In genomic region chr6:72513071-72513440, GRCm38 (mm10) we compare ENCODE assay signal across 8 mouse cellular contexts. TPM values are rescaled to one million over a fixed set of nuclear protein-coding genes. Genes with fewer than 3 reads are reported as not detected.
DNase-seq lines count a peak whose midpoint lies in the region; ATAC-seq and TF ChIP-seq lines count a peak whose summit lies in the region.

No protein-coding gene starts in this region.

- peak overlapping the region; percentile 33; the same call in 1 of the 2 replicates for H3K4me3 ChIP-seq in heart, postnatal 0 days (ENCODE audit: low read depth, low read length)
- H3K4me3 ChIP-seq in hindbrain, embryonic 10.5 days = peak overlapping the region; percentile 54
- peak overlapping the region; percentile 55 for H3K4me3 ChIP-seq in midbrain, embryonic 10.5 days

- intact Hi-C loops in heart, postnatal 36 days (cut with DNase I) = no loop called here

- TF ChIP-seq CTCF in heart, postnatal 0 days (IDR thresholded peaks at IDR 0.05; ENCODE audit: low read depth) = no peak

- peak overlapping the region; percentile 85 for H3K27ac ChIP-seq in heart, postnatal 0 days (ENCODE audit: low read depth)
- peak overlapping the region; percentile 96 for H3K27ac ChIP-seq in hindbrain, embryonic 10.5 days
- peak overlapping the region; percentile 98 for H3K27ac ChIP-seq in midbrain, embryonic 10.5 days (replicated peaks)

- no peak for DNase-seq in heart, postnatal 0 days (ENCODE audit: low spot score)
- DNase-seq in heart, postnatal 36 days = no peak
- peak; percentile 87 for DNase-seq in adipocyte (ENCODE audit: low spot score)
- DNase-seq in hindbrain, embryonic 10.5 days (ENCODE audit: low spot score) = no peak
- DNase-seq in midbrain, embryonic 10.5 days (ENCODE audit: low spot score) = no peak
- DNase-seq in layer of hippocampus, adult 11-12 months (ENCODE audit: low spot score) = no peak
- DNase-seq in yolk sac, embryonic 10.5 days (ENCODE audit: low spot score) = no peak

- H3K4me2 ChIP-seq in heart, postnatal 0 days (ENCODE audit: low read depth, low read length) = peak overlapping the region; percentile 56

- peaks cover 36% of the 10 kb centered on the region for H3K4me1 ChIP-seq in heart, postnatal 0 days (ENCODE audit: control insufficient read depth, insufficient read depth)
- peaks cover 36% of the 10 kb centered on the region for H3K4me1 ChIP-seq in hindbrain, embryonic 10.5 days (replicated peaks)
- H3K4me1 ChIP-seq in midbrain, embryonic 10.5 days = peaks cover 28% of the 10 kb centered on the region

- H3K36me3 ChIP-seq in heart, postnatal 0 days (replicated peaks; ENCODE audit: control insufficient read depth, insufficient read depth, low read length) = no peaks in the 10 kb centered on the region
- no peaks in the 10 kb centered on the region for H3K36me3 ChIP-seq in hindbrain, embryonic 10.5 days
- H3K36me3 ChIP-seq in midbrain, embryonic 10.5 days = no peaks in the 10 kb centered on the region

- 43% methylated on average over 7 of the region's 7 CpGs for WGBS in heart, postnatal 0 days
- 52% methylated on average over 7 of the region's 7 CpGs for WGBS in hindbrain, embryonic 10.5 days
- WGBS in midbrain, embryonic 10.5 days = 55% methylated on average over 7 of the region's 7 CpGs

- no peak; the same call in 1 of the 2 replicates for TF ChIP-seq EP300 in heart, postnatal 0 days (IDR thresholded peaks at IDR 0.05; ENCODE audit: low read depth)

- peak overlapping the region; percentile 37; the same call in 1 of the 2 replicates for H3K9ac ChIP-seq in heart, postnatal 0 days (replicated peaks; ENCODE audit: low read depth, low read length)

- H3K27me3 ChIP-seq in heart, postnatal 0 days (ENCODE audit: control insufficient read depth, insufficient read depth, low read length) = no peaks in the 10 kb centered on the region
- no peaks in the 10 kb centered on the region for H3K27me3 ChIP-seq in hindbrain, embryonic 10.5 days (ENCODE audit: insufficient read depth, poor library complexity, severe bottlenecking)
- H3K27me3 ChIP-seq in midbrain, embryonic 10.5 days (ENCODE audit: low read depth, poor library complexity, severe bottlenecking) = no peaks in the 10 kb centered on the region

- ATAC-seq in heart, postnatal 0 days (ENCODE audit: insufficient read depth, low read depth) = no peak
- no peak for ATAC-seq in CD4-positive, CD25-positive, alpha-beta regulatory T cell, adult 4 months

- H3K9me3 ChIP-seq in heart, postnatal 0 days (replicated peaks; ENCODE audit: control insufficient read depth, low read length) = no peaks in the 10 kb centered on the region
- no peaks in the 10 kb centered on the region for H3K9me3 ChIP-seq in hindbrain, embryonic 10.5 days
- no peaks in the 10 kb centered on the region for H3K9me3 ChIP-seq in midbrain, embryonic 10.5 days (replicated peaks)

RNA-seq across cellular contexts. Expression of gene Sh2d6, which starts 8.5 kb away (rescaled TPM):
- not detected in 2 replicates for total RNA-seq in heart, postnatal 0 days (2014; rRNA removed; ENCODE audit: low replicate concordance)
- polyA plus RNA-seq in heart, postnatal 0 days (2015; fragmentation: Nextera tagmentation; extraction: Ambion mirVana) = not detected in 2 replicates
- under 1 TPM; 0.33 to 0.35 TPM for total RNA-seq in heart, postnatal 36 days (2021)
- 0.15 and 0.21 TPM in 2 replicates for polyA plus RNA-seq in hindbrain, embryonic 10.5 days (2016; fragmentation: Nextera tagmentation; extraction: Ambion mirVana)
- polyA plus RNA-seq in midbrain, embryonic 10.5 days (2016; fragmentation: Nextera tagmentation; extraction: Ambion mirVana) = 0.23 and 0.39 TPM in 2 replicates
- polyA plus RNA-seq in CD4-positive, CD25-positive, alpha-beta regulatory T cell, adult 4 months (2017; shearing (Covaris generic)) = not detected

RNA-seq across cellular contexts. Expression of gene Capg, which starts 31.1 kb away (rescaled TPM):
- 25.1 and 53.6 TPM in 2 replicates for total RNA-seq in heart, postnatal 0 days (2014; rRNA removed; ENCODE audit: low replicate concordance)
- 24.9 and 25.9 TPM in 2 replicates for polyA plus RNA-seq in heart, postnatal 0 days (2015; fragmentation: Nextera tagmentation; extraction: Ambion mirVana)
- 10 to 100 TPM in 1 of 2 experiments, 1 to 10 TPM in 1; 9.0 to 10.3 TPM for total RNA-seq in heart, postnatal 36 days (2021)
- polyA plus RNA-seq in hindbrain, embryonic 10.5 days (2016; fragmentation: Nextera tagmentation; extraction: Ambion mirVana) = 13.4 and 14.1 TPM in 2 replicates
- polyA plus RNA-seq in midbrain, embryonic 10.5 days (2016; fragmentation: Nextera tagmentation; extraction: Ambion mirVana) = 9.7 and 11.1 TPM in 2 replicates
- 100 to 1,000 TPM; 547 to 812 TPM for polyA plus RNA-seq in CD4-positive, CD25-positive, alpha-beta regulatory T cell, adult 4 months (2017; shearing (Covaris generic))

Comparison
In these comparisons a context has a peak if more than half of its experiments do, and no peak if none do; other contexts are left out.
1. RNA of gene Capg, which starts 31.1 kb away (polyA plus RNA-seq): 547 to 812 TPM in CD4-positive, CD25-positive, alpha-beta regulatory T cell, adult 4 months; 24.9 to 25.9 TPM in heart, postnatal 0 days, 13.4 to 14.1 TPM in hindbrain, embryonic 10.5 days and 9.7 to 11.1 TPM in midbrain, embryonic 10.5 days; every median in the first group is over 10 times any median in the second.
2. Peak in every context shown above with its lines, with median percentiles within 50 percentile points of each other: H3K27ac ChIP-seq and H3K4me3 ChIP-seq.